Mouse (Mus musculus): ENCODE measurements at regions not wholly inside any gene's neighbourhood (a gene's known extent, or its start where the extent isn't known, plus 50 kb on each side); places are given as distances from the start of the nearest gene placed in this dataset.

- 65% methylated on average over 1 of the region's 1 CpGs for WGBS
- ATAC-seq (ENCODE audit: low read depth) (no peak; the same call in 1 of the 2 replicates), DNase-seq (ENCODE audit: low spot score) (no peak)
- H3K36me3 ChIP-seq (ENCODE audit: control insufficient read depth, insufficient read depth, low read length) = no peaks in the 10 kb centered on the region
- 0 out of 2 replicates have a peak, but pooled peaks cover 3% of the 10 kb centered on the region for H3K9me3 ChIP-seq (ENCODE audit: control insufficient read depth, low read length)
- H3K27me3 ChIP-seq (replicated peaks; ENCODE audit: control insufficient read depth, insufficient read depth, low read length) = no peaks in the 10 kb centered on the region
- H3K4me1 ChIP-seq (ENCODE audit: control insufficient read depth, insufficient read depth, low read length) = no peaks in the 10 kb centered on the region
- no peak overlapping the region for H3K27ac ChIP-seq (replicated peaks; ENCODE audit: low read depth, low read length)
- H3K4me2 ChIP-seq (ENCODE audit: low read depth, low read length) = no peak overlapping the region
- H3K9ac ChIP-seq (ENCODE audit: low read depth, low read length) = no peak overlapping the region
- H3K4me3 ChIP-seq (ENCODE audit: low read depth, low read length) = no peak overlapping the region
Measured at GRCm38 (mm10) chr12:16434225-16434624, 176.5 kb downstream of the Lpin1 start.

GRCm38 (mm10) chr12:16425980-16426379, 184.8 kb downstream of the Lpin1 start:
- DNase-seq (ENCODE audit: low spot score) = peak; percentile 85
- Histone ChIP-seq H3K9me3 (ENCODE audit: control insufficient read depth, low read length) (no peaks in the 10 kb centered on the region), H3K27me3 (replicated peaks; ENCODE audit: control insufficient read depth, insufficient read depth, low read length) (no peaks in the 10 kb centered on the region), H3K4me1 (ENCODE audit: control insufficient read depth, insufficient read depth, low read length) (no peaks in the 10 kb centered on the region), H3K36me3 (ENCODE audit: control insufficient read depth, insufficient read depth, low read length) (no peaks in the 10 kb centered on the region), H3K9ac (ENCODE audit: low read depth, low read length) (no peak overlapping the region), H3K27ac (replicated peaks; ENCODE audit: low read depth, low read length) (peak overlapping the region; percentile 24; the same call in 1 of the 2 replicates), H3K4me2 (ENCODE audit: low read depth, low read length) (no peak overlapping the region), H3K4me3 (ENCODE audit: low read depth, low read length) (no peak overlapping the region)
- ATAC-seq (ENCODE audit: low read depth) = peak; percentile 70
- WGBS = 53% methylated on average over 5 of the region's 5 CpGs

GRCm38 (mm10) chr12:16424526-16424925, 186.2 kb downstream of the Lpin1 start:
- no peaks in the 10 kb centered on the region for H3K9me3 ChIP-seq (ENCODE audit: control insufficient read depth, low read length)
- H3K4me1 ChIP-seq (ENCODE audit: control insufficient read depth, insufficient read depth, low read length) = no peaks in the 10 kb centered on the region
- no peak for ATAC-seq (ENCODE audit: low read depth)
- no peaks in the 10 kb centered on the region for H3K27me3 ChIP-seq (replicated peaks; ENCODE audit: control insufficient read depth, insufficient read depth, low read length)
- WGBS = 83% methylated on average over 4 of the region's 4 CpGs
- no peak overlapping the region for H3K27ac ChIP-seq (replicated peaks; ENCODE audit: low read depth, low read length)
- no peak overlapping the region for H3K9ac ChIP-seq (ENCODE audit: low read depth, low read length)
- H3K4me3 ChIP-seq (ENCODE audit: low read depth, low read length) = no peak overlapping the region
- H3K4me2 ChIP-seq (ENCODE audit: low read depth, low read length) = no peak overlapping the region
- H3K36me3 ChIP-seq (ENCODE audit: control insufficient read depth, insufficient read depth, low read length) = no peaks in the 10 kb centered on the region
- DNase-seq (ENCODE audit: low spot score) = peak; percentile 56

GRCm38 (mm10) chr12:16395720-16396119, 215.0 kb downstream of the Lpin1 start:
- ATAC-seq (ENCODE audit: low read depth) = no peak
- Histone ChIP-seq H3K9me3 (ENCODE audit: control insufficient read depth, low read length) (no peaks in the 10 kb centered on the region), H3K27ac (replicated peaks; ENCODE audit: low read depth, low read length) (no peak overlapping the region), H3K9ac (ENCODE audit: low read depth, low read length) (no peak overlapping the region), H3K36me3 (ENCODE audit: control insufficient read depth, insufficient read depth, low read length) (no peaks in the 10 kb centered on the region), H3K27me3 (replicated peaks; ENCODE audit: control insufficient read depth, insufficient read depth, low read length) (no peaks in the 10 kb centered on the region), H3K4me2 (ENCODE audit: low read depth, low read length) (no peak overlapping the region), H3K4me3 (ENCODE audit: low read depth, low read length) (no peak overlapping the region), H3K4me1 (ENCODE audit: control insufficient read depth, insufficient read depth, low read length) (0 out of 2 replicates have a peak, but pooled peaks cover 7% of the 10 kb centered on the region)
- no peak for DNase-seq (ENCODE audit: low spot score)
- 75% methylated on average over 2 of the region's 2 CpGs for WGBS

- Histone ChIP-seq H3K9ac (ENCODE audit: low read depth, low read length) (no peak overlapping the region), H3K27ac (replicated peaks; ENCODE audit: low read depth, low read length) (no peak overlapping the region), H3K9me3 (ENCODE audit: control insufficient read depth, low read length) (no peaks in the 10 kb centered on the region), H3K36me3 (ENCODE audit: control insufficient read depth, insufficient read depth, low read length) (no peaks in the 10 kb centered on the region), H3K27me3 (replicated peaks; ENCODE audit: control insufficient read depth, insufficient read depth, low read length) (no peaks in the 10 kb centered on the region), H3K4me2 (ENCODE audit: low read depth, low read length) (no peak overlapping the region), H3K4me1 (ENCODE audit: control insufficient read depth, insufficient read depth, low read length) (0 out of 2 replicates have a peak, but pooled peaks cover 7% of the 10 kb centered on the region), H3K4me3 (ENCODE audit: low read depth, low read length) (no peak overlapping the region)
- ATAC-seq (ENCODE audit: low read depth) (no peak), DNase-seq (ENCODE audit: low spot score) (no peak)
Measured at GRCm38 (mm10) chr12:16392851-16393250, 217.9 kb downstream of the Lpin1 start.

- ATAC-seq (ENCODE audit: low read depth) = 0 out of 2 replicates have a peak, but pooled peaks have one; percentile 26
- Histone ChIP-seq H3K36me3 (ENCODE audit: control insufficient read depth, insufficient read depth, low read length) (no peaks in the 10 kb centered on the region), H3K4me1 (ENCODE audit: control insufficient read depth, insufficient read depth, low read length) (0 out of 2 replicates have a peak, but pooled peaks cover 7% of the 10 kb centered on the region), H3K4me3 (ENCODE audit: low read depth, low read length) (no peak overlapping the region), H3K9ac (ENCODE audit: low read depth, low read length) (no peak overlapping the region), H3K27me3 (replicated peaks; ENCODE audit: control insufficient read depth, insufficient read depth, low read length) (no peaks in the 10 kb centered on the region), H3K4me2 (ENCODE audit: low read depth, low read length) (no peak overlapping the region), H3K27ac (replicated peaks; ENCODE audit: low read depth, low read length) (no peak overlapping the region; the same call in 1 of the 2 replicates), H3K9me3 (ENCODE audit: control insufficient read depth, low read length) (no peaks in the 10 kb centered on the region)
- peak; percentile 85 for DNase-seq (ENCODE audit: low spot score)
- 26% methylated on average over 5 of the region's 5 CpGs for WGBS
Measured at GRCm38 (mm10) chr12:16391630-16392269, 219.0 kb downstream of the Lpin1 start.

- 80% methylated on average over 5 of the region's 5 CpGs for WGBS
- no peak overlapping the region for H3K9ac ChIP-seq (ENCODE audit: low read depth, low read length)
- no peak overlapping the region for H3K4me3 ChIP-seq (ENCODE audit: low read depth, low read length)
- DNase-seq (ENCODE audit: low spot score) (no peak), ATAC-seq (ENCODE audit: low read depth) (no peak)
- no peak overlapping the region for H3K4me2 ChIP-seq (ENCODE audit: low read depth, low read length)
- 0 out of 2 replicates have a peak, but pooled peaks cover 7% of the 10 kb centered on the region for H3K4me1 ChIP-seq (ENCODE audit: control insufficient read depth, insufficient read depth, low read length)
- H3K27me3 ChIP-seq (replicated peaks; ENCODE audit: control insufficient read depth, insufficient read depth, low read length) = no peaks in the 10 kb centered on the region
- H3K27ac ChIP-seq (replicated peaks; ENCODE audit: low read depth, low read length) = no peak overlapping the region
- H3K9me3 ChIP-seq (ENCODE audit: control insufficient read depth, low read length) = 0 out of 2 replicates have a peak, but pooled peaks cover 3% of the 10 kb centered on the region
- no peaks in the 10 kb centered on the region for H3K36me3 ChIP-seq (ENCODE audit: control insufficient read depth, insufficient read depth, low read length)
Measured at GRCm38 (mm10) chr12:16391163-16391562, 219.6 kb downstream of the Lpin1 start.

- DNase-seq (ENCODE audit: low spot score) (no peak), ATAC-seq (ENCODE audit: low read depth) (no peak)
- Histone ChIP-seq H3K27me3 (replicated peaks; ENCODE audit: control insufficient read depth, insufficient read depth, low read length) (no peaks in the 10 kb centered on the region), H3K9ac (ENCODE audit: low read depth, low read length) (no peak overlapping the region), H3K27ac (replicated peaks; ENCODE audit: low read depth, low read length) (no peak overlapping the region), H3K4me1 (ENCODE audit: control insufficient read depth, insufficient read depth, low read length) (peaks cover 12% of the 10 kb centered on the region; the same call in 1 of the 2 replicates), H3K9me3 (ENCODE audit: control insufficient read depth, low read length) (0 out of 2 replicates have a peak, but pooled peaks cover 4% of the 10 kb centered on the region), H3K4me2 (ENCODE audit: low read depth, low read length) (no peak overlapping the region), H3K36me3 (ENCODE audit: control insufficient read depth, insufficient read depth, low read length) (no peaks in the 10 kb centered on the region), H3K4me3 (ENCODE audit: low read depth, low read length) (no peak overlapping the region)
- 91% methylated on average over 4 of the region's 4 CpGs for WGBS
Measured at GRCm38 (mm10) chr12:16387035-16387434, 223.7 kb downstream of the Lpin1 start.

- 39% methylated on average over 1 of the region's 1 CpGs for WGBS
- DNase-seq (ENCODE audit: low spot score) (no peak), ATAC-seq (ENCODE audit: low read depth) (no peak)
- H3K27me3 ChIP-seq (replicated peaks; ENCODE audit: control insufficient read depth, insufficient read depth, low read length) = no peaks in the 10 kb centered on the region
- H3K4me3 ChIP-seq (ENCODE audit: low read depth, low read length) = no peak overlapping the region
- H3K4me1 ChIP-seq (ENCODE audit: control insufficient read depth, insufficient read depth, low read length) = peaks cover 9% of the 10 kb centered on the region; the same call in 1 of the 2 replicates
- no peak overlapping the region for H3K9ac ChIP-seq (ENCODE audit: low read depth, low read length)
- H3K9me3 ChIP-seq (ENCODE audit: control insufficient read depth, low read length) = 0 out of 2 replicates have a peak, but pooled peaks cover 4% of the 10 kb centered on the region
- H3K36me3 ChIP-seq (ENCODE audit: control insufficient read depth, insufficient read depth, low read length) = no peaks in the 10 kb centered on the region
- no peak overlapping the region for H3K4me2 ChIP-seq (ENCODE audit: low read depth, low read length)
- H3K27ac ChIP-seq (replicated peaks; ENCODE audit: low read depth, low read length) = peak overlapping the region; percentile 73; the same call in 1 of the 2 replicates
Measured at GRCm38 (mm10) chr12:16384396-16384795, 226.4 kb downstream of the Lpin1 start.

Data from embryonic facial prominence, embryonic 14.5 days (tissue).